Mouse (Mus musculus) forebrain, embryonic 13.5 days (tissue): ENCODE measurements at regions not wholly inside any gene's neighbourhood (a gene's known extent, or its start where the extent isn't known, plus 50 kb on each side); places are given as distances from the start of the nearest gene placed in this dataset.
"Not testable (repeated sequence)": the region's sequence is repeated elsewhere in the genome, so short reads cannot be mapped to it uniquely, and the experiment has no call there.

Experiments
- ATAC-seq: fragments of 200-750 bp; cut with Nextera tagmentation; 2 replicates; pipeline ENCODE4 v1.8.0; 2017
- H3K27ac ChIP-seq: fragments of 300-500 bp; sonication (generic); 2 replicates; pipeline ENCODE4 v1.5.1; 2015; ENCODE audit warnings: inconsistent platforms, mild to moderate bottlenecking, moderate library complexity
- H3K27me3 ChIP-seq: fragments of 300-500 bp; sonication (generic); 2 replicates; pipeline ENCODE4 v1.6.1; 2015; ENCODE audit warnings: mild to moderate bottlenecking, inconsistent platforms
- H3K36me3 ChIP-seq: fragments of 300-500 bp; sonication (generic); 2 replicates; pipeline ENCODE4 v1.6.1; 2015; ENCODE audit warnings: mild to moderate bottlenecking, inconsistent platforms; ENCODE audit not compliant: poor library complexity, severe bottlenecking
- H3K4me1 ChIP-seq: fragments of 300-500 bp; sonication (generic); 2 replicates; pipeline ENCODE4 v1.6.1; 2015; ENCODE audit warnings: inconsistent platforms
- H3K4me2 ChIP-seq: fragments of 300-500 bp; sonication (generic); 2 replicates; pipeline ENCODE4 v1.6.1; 2015; ENCODE audit warnings: inconsistent platforms, mild to moderate bottlenecking, moderate library complexity
- H3K4me3 ChIP-seq: fragments of 300-500 bp; sonication (generic); 2 replicates; pipeline ENCODE4 v1.5.1; 2015; ENCODE audit warnings: mild to moderate bottlenecking, inconsistent platforms
- H3K9ac ChIP-seq: fragments of 300-500 bp; sonication (generic); 2 replicates; pipeline ENCODE4 v1.6.1; 2015; ENCODE audit warnings: mild to moderate bottlenecking, inconsistent platforms
- H3K9me3 ChIP-seq: fragments of 300-500 bp; sonication (generic); replicated peaks from 2 replicates; pipeline ENCODE4 v1.6.1; 2016; ENCODE audit warnings: inconsistent platforms
- WGBS: fragments of 180-500 bp; shearing (Covaris S2); methylation state at CpG from one replicate; pipeline ENCODE4 v1.1.7; 2015; 5-methylcytosine and 5-hydroxymethylcytosine counted together

DNA sequence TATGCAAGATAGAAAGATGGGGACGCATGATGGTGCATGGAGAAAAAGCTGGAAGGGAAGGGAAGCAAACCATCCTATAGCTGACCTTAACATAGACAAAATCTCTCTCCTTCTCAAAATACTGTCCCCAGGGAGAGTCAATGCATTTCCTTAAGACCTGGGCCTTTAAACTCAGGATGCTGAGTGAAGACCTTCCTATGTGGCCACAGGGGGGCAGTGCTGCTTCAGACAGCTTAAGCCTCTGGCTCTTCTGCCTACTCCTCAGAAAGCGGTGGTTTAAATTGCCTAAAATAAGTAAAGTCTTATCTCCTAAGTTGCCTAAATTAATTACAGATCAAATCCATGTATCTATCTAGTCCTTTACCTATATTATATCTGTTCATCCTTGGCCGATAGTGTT is 449.4 kb upstream of the Olfr1507 start:
- not testable (repeated sequence) for H3K36me3 ChIP-seq, H3K4me3 ChIP-seq, H3K27ac ChIP-seq, ATAC-seq, H3K4me2 ChIP-seq, H3K9me3 ChIP-seq, H3K4me1 ChIP-seq, H3K27me3 ChIP-seq, H3K9ac ChIP-seq
- WGBS: 80% methylated on average over 1 of the region's 3 CpGs

DNA sequence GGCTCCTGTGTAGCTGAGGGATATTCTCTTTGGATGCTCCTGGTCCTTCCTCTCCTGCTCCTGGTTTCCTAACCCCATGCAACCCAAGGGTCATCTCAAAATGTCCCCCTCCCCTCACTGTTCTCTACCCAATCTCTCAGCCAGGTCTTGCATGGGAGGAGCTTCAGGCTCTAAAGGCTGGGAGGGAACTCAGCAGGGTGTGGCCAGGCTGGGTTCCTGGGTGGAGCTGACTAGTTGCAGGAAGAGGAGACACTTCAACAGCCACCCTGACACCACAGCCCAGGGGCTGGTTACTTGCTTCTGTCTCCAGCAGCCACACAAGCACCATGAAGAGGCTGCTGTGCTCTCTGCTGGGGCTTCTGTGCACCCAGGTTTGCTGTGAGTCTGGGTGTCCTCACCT is 446.9 kb upstream of the Olfr1507 start:
- H3K36me3 ChIP-seq, H3K9me3 ChIP-seq, H3K27ac ChIP-seq, H3K4me2 ChIP-seq, H3K4me3 ChIP-seq, H3K9ac ChIP-seq, H3K4me1 ChIP-seq, ATAC-seq, H3K27me3 ChIP-seq: not testable (repeated sequence)

- H3K4me3 ChIP-seq, H3K9me3 ChIP-seq, H3K4me2 ChIP-seq, ATAC-seq, H3K27ac ChIP-seq, H3K27me3 ChIP-seq, H3K4me1 ChIP-seq, H3K36me3 ChIP-seq, H3K9ac ChIP-seq: not testable (repeated sequence)
- no CpG with 5 or more reads among the region's 1 CpGs for WGBS
Observed at GRCm38 (mm10) chr14:52941747-52942146, 446.2 kb upstream of the Olfr1507 start.

DNA sequence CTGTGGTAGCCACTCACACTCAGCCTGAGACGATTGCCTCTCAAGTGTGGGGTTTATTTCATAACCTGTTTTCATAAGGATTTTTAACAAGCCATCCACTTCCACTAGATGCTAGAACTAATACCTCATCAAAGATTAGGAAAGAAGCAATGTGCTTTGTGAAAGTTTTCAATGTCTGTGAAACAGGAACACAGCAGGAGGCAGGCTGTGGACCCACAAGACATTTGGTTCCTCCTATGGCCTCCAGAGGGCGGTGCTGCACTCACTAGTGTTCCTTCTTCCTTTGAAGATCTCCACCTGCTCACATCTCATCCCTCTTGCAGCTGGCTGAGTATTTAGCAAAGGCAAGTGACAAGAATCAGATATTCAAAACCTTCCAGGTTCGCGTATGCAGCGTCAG is 424.6 kb upstream of the Olfr1507 start:
- H3K9ac ChIP-seq, H3K36me3 ChIP-seq, H3K4me3 ChIP-seq, H3K27me3 ChIP-seq, H3K4me1 ChIP-seq, H3K9me3 ChIP-seq, H3K27ac ChIP-seq, H3K4me2 ChIP-seq, ATAC-seq: not testable (repeated sequence)
- WGBS: no CpG with 5 or more reads among the region's 5 CpGs

GRCm38 (mm10) chr14:52913814-52914213 is 418.3 kb upstream of the Olfr1507 start:
- not testable (repeated sequence) for H3K4me2 ChIP-seq, H3K4me3 ChIP-seq
- WGBS: no CpG with 5 or more reads among the region's 1 CpGs

DNA sequence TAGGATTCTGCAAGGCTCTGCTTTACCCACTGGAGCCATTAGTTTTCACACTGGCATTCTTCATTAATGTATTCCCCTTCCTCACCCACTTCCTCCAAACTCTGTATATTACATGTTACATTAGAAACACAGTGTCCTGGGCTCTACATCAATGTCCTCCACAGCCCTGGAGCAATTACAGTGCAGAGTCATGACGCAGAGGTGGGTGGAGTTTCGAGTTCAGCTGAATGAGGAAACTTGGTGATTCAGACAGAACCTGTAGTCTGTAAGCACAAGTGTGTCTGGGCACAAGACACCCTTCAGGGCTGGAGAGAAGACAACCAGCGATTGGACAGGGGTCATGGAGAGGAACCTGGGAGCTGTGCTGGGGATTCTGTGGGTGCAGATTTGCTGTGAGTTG is 404.1 kb upstream of the Olfr1507 start:
- not testable (repeated sequence) for H3K27ac ChIP-seq, H3K27me3 ChIP-seq, H3K9ac ChIP-seq, H3K4me3 ChIP-seq, H3K9me3 ChIP-seq, H3K4me2 ChIP-seq, H3K4me1 ChIP-seq, ATAC-seq, H3K36me3 ChIP-seq
- no CpG with 5 or more reads among the region's 3 CpGs for WGBS

More at GRCm38 (mm10) chr14:52913814-52914213, 418.3 kb upstream of the Olfr1507 start:
- not testable (repeated sequence) for H3K27ac ChIP-seq, H3K36me3 ChIP-seq, H3K9me3 ChIP-seq, H3K9ac ChIP-seq, H3K4me1 ChIP-seq, H3K27me3 ChIP-seq, ATAC-seq

DNA sequence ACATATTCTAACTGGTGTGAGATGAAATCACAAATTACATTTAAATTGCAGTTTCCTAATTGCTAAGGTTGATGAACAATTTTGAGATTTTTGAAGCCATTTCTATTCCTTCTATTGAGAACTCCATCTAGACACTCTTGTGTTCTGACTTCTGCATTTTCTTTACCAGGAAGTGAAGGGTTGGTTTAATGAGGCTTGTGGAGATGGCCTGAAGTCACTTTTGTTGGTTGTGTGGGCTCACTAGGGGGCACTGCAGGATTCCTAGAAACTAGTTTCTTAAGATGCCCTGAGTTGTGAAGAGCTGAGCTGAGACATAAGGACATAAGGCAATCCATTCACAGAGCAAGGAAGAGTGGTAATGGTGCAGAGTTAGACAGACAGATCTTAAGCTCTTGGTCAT is 402.8 kb upstream of the Olfr1507 start:
- not testable (repeated sequence) for H3K9ac ChIP-seq, H3K36me3 ChIP-seq, H3K4me3 ChIP-seq, H3K27ac ChIP-seq, H3K4me2 ChIP-seq, H3K4me1 ChIP-seq, H3K27me3 ChIP-seq, ATAC-seq, H3K9me3 ChIP-seq

GRCm38 (mm10) chr14:52879978-52880377 is 384.4 kb upstream of the Olfr1507 start:
- H3K27me3 ChIP-seq, H3K4me2 ChIP-seq, ATAC-seq, H3K27ac ChIP-seq, H3K4me3 ChIP-seq, H3K36me3 ChIP-seq, H3K9ac ChIP-seq, H3K9me3 ChIP-seq, H3K4me1 ChIP-seq: not testable (repeated sequence)
- WGBS: no CpG with 5 or more reads among the region's 3 CpGs

GRCm38 (mm10) chr14:52863841-52864240 is 368.3 kb upstream of the Olfr1507 start:
- not testable (repeated sequence) for H3K4me2 ChIP-seq

GRCm38 (mm10) chr14:52863107-52863506 is 367.6 kb upstream of the Olfr1507 start:
- not testable (repeated sequence) for H3K27me3 ChIP-seq, H3K27ac ChIP-seq, H3K4me2 ChIP-seq, H3K9me3 ChIP-seq, H3K4me3 ChIP-seq, ATAC-seq, H3K9ac ChIP-seq, H3K36me3 ChIP-seq, H3K4me1 ChIP-seq

More at GRCm38 (mm10) chr14:52863841-52864240, 368.3 kb upstream of the Olfr1507 start:
- H3K27ac ChIP-seq, H3K9ac ChIP-seq, H3K36me3 ChIP-seq, H3K4me1 ChIP-seq, H3K4me3 ChIP-seq, H3K27me3 ChIP-seq, ATAC-seq, H3K9me3 ChIP-seq: not testable (repeated sequence)
- no CpG with 5 or more reads among the region's 3 CpGs for WGBS

GRCm38 (mm10) chr14:52862491-52862890 is 366.9 kb upstream of the Olfr1507 start:
- not testable (repeated sequence) for H3K4me2 ChIP-seq, H3K9ac ChIP-seq, H3K27ac ChIP-seq, H3K4me1 ChIP-seq, H3K36me3 ChIP-seq, ATAC-seq, H3K27me3 ChIP-seq, H3K9me3 ChIP-seq, H3K4me3 ChIP-seq
- 45% methylated on average over 7 of the region's 20 CpGs for WGBS

GRCm38 (mm10) chr14:52855339-52855738 is 359.8 kb upstream of the Olfr1507 start:
- H3K27ac ChIP-seq, H3K4me2 ChIP-seq, H3K27me3 ChIP-seq, H3K9me3 ChIP-seq, ATAC-seq, H3K4me1 ChIP-seq, H3K36me3 ChIP-seq, H3K4me3 ChIP-seq, H3K9ac ChIP-seq: not testable (repeated sequence)
- no CpG with 5 or more reads among the region's 2 CpGs for WGBS

DNA sequence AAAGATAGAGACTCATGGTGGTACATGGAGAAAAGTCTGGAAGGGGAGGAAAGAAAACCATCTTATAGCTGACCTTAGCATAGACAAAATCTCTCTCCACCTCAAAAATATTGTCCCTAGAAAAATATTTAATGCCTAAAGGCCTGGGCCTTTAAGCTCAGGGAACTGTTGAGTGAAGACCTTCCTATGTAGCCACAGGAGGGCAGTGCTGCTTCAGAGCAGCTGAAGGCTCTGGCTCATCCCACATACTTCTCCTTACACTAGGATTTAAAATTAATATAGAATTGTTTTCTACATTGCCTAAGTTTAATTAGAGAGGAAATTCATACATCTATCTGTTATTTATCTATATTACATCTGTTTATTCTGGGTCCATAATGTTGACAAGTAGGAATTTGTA is 358.0 kb upstream of the Olfr1507 start:
- H3K4me1 ChIP-seq, H3K4me2 ChIP-seq, H3K9ac ChIP-seq, H3K27me3 ChIP-seq, H3K36me3 ChIP-seq, H3K4me3 ChIP-seq, ATAC-seq, H3K9me3 ChIP-seq, H3K27ac ChIP-seq: not testable (repeated sequence)

DNA sequence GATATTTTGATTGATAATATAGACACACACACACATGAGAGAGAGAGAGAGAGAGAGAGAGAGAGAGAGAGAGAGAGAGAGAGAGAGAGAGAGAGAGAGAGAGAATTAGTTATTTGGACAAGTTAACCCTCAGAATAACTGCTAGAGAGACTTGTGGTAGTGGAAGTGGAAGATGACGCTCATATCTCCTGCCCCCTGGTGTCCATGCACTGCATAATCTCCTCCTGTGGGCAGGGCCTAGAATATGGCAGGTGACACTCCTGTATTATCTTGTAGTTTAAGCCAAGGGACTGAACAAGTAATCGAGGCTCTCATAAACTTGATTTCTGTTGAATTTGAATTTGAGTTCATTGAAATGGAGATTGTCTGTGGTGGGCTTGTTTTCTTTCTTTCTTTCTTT is 352.4 kb upstream of the Olfr1507 start:
- H3K9ac ChIP-seq, H3K4me3 ChIP-seq, ATAC-seq, H3K36me3 ChIP-seq, H3K4me1 ChIP-seq, H3K4me2 ChIP-seq, H3K27me3 ChIP-seq, H3K9me3 ChIP-seq, H3K27ac ChIP-seq: not testable (repeated sequence)
- WGBS: no CpG with 5 or more reads among the region's 2 CpGs
